18 mouse cellular contexts compared by ENCODE assay signal in the genomic region with DNA sequence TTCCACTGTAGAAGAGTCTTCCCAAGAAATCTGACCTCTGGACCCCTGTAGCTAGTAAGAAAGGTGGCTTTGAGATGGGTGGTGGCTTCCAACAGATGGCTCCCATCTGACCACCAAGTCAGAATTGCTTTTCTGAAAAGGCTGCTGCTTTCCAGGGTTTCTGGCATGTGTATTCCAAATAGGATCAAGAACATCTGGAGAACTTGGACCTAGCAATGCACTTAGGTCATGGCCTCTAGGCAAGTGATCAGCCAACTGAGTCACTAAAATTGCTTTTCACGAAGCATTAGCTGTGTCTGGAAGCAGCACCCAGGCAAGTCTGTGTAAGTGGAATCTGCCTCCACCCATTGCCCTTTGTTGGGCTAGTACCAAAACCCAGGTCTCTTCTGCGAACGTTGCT.
DNase-seq lines count a peak whose midpoint lies in the region; ATAC-seq and TF ChIP-seq lines count a peak whose summit lies in the region.
"Had no signal": no experiment of that assay in that cellular context is flagged by ENCODE, and none has a peak within 500 bp of the region (broad histone marks: within the 10 kb centered on the region; RNA-seq: fewer than 3 reads in every experiment).

No protein-coding gene starts in this region.

- H3K36me3 ChIP-seq in lung, embryonic 14.5 days (ENCODE audit: insufficient read depth), result no peaks in the 10 kb centered on the region
- H3K36me3 ChIP-seq: embryonic facial prominence, embryonic 10.5 days; forebrain, embryonic 12.5 days; hindbrain, embryonic 10.5 days; limb, embryonic 10.5 days; midbrain, embryonic 13.5 days; neural tube, embryonic 12.5 days had no signal

- no peak for TF ChIP-seq POLR2A in lung, adult 2 months (IDR thresholded peaks at IDR 0.05; ENCODE audit: borderline replicate concordance, extremely low read depth, low read depth, low read length)

- no peak overlapping the region for H3K9ac ChIP-seq in lung, embryonic 14.5 days
- H3K9ac ChIP-seq: forebrain, embryonic 12.5 days; liver, postnatal 0 days; midbrain, embryonic 13.5 days; neural tube, embryonic 12.5 days had no signal

- no peaks in the 10 kb centered on the region for H3K27me3 ChIP-seq in lung, embryonic 14.5 days (ENCODE audit: insufficient read depth, low read length)
- H3K27me3 ChIP-seq: forebrain, embryonic 12.5 days; midbrain, embryonic 13.5 days; neural tube, embryonic 12.5 days had no signal

- no peak overlapping the region for H3K27ac ChIP-seq in lung, embryonic 14.5 days (ENCODE audit: low read depth)
- H3K27ac ChIP-seq: embryonic facial prominence, embryonic 10.5 days; forebrain, embryonic 12.5 days; hindbrain, embryonic 10.5 days; left cerebral cortex, adult 2 months; limb, embryonic 10.5 days; midbrain, embryonic 13.5 days; neural tube, embryonic 12.5 days had no signal

- 0 out of 2 replicates have a peak, but pooled peaks cover 3% of the 10 kb centered on the region for H3K9me3 ChIP-seq in lung, embryonic 14.5 days (ENCODE audit: low read depth, low read length)
- H3K9me3 ChIP-seq: embryonic facial prominence, embryonic 10.5 days; forebrain, embryonic 12.5 days; hindbrain, embryonic 10.5 days; limb, embryonic 10.5 days; midbrain, embryonic 13.5 days; neural tube, embryonic 12.5 days had no signal

- intact Hi-C loops in heart, postnatal 25 days (cut with DNase I), result no loop called here

- no peak overlapping the region for H3K4me3 ChIP-seq in lung, embryonic 14.5 days (ENCODE audit: low read depth, low read length)
- H3K4me3 ChIP-seq in lung, adult 2 months (replicated peaks; ENCODE audit: extremely low read depth, low read depth, low read length), result no peak overlapping the region
- H3K4me3 ChIP-seq: embryonic facial prominence, embryonic 10.5 days; forebrain, embryonic 12.5 days; hindbrain, embryonic 10.5 days; left cerebral cortex, adult 2 months; limb, embryonic 10.5 days; midbrain, embryonic 13.5 days; neural tube, embryonic 12.5 days had no signal

- no peaks in the 10 kb centered on the region for H3K4me1 ChIP-seq in lung, embryonic 14.5 days (ENCODE audit: insufficient read depth)
- no peaks in the 10 kb centered on the region for H3K4me1 ChIP-seq in lung, adult 2 months (ENCODE audit: control insufficient read depth, insufficient read depth, low read length)
- H3K4me1 ChIP-seq: embryonic facial prominence, embryonic 10.5 days; forebrain, embryonic 12.5 days; hindbrain, embryonic 10.5 days; limb, embryonic 10.5 days; midbrain, embryonic 13.5 days; neural tube, embryonic 12.5 days had no signal

- ATAC-seq in lung, embryonic 14.5 days (ENCODE audit: insufficient read depth), result no peak
- no peak for ATAC-seq in erythroid progenitor cell, adult 5-6 weeks (replicated peaks; ENCODE audit: low FRiP score, poor library complexity, severe bottlenecking)
- ATAC-seq: liver, postnatal 0 days; midbrain, embryonic 13.5 days had no signal

- WGBS in lung, embryonic 14.5 days, result 78% methylated on average over 3 of the region's 3 CpGs
- WGBS in lung, adult 2 months, result 73% methylated on average over 3 of the region's 3 CpGs

- DNase-seq in lung, embryonic 14.5 days, result peak; percentile 8
- DNase-seq in lung, adult 2 months, result no peak
- peak; percentile 15 for DNase-seq in gastrocnemius, postnatal 25 days
- peak; percentile 5 for DNase-seq in heart, postnatal 25 days (ENCODE audit: low spot score)
- peak; percentile 42 for DNase-seq in lung, postnatal 36 days
- no peak for DNase-seq in layer of hippocampus, postnatal 36 days
- DNase-seq: cerebellum, adult 2 months; kidney, adult 8-10 months; kidney, postnatal 36 days; liver, postnatal 0 days had no signal

- no peak for TF ChIP-seq CTCF in lung, embryonic 14.5 days (IDR thresholded peaks at IDR 0.05; ENCODE audit: low read depth)
- no peak for TF ChIP-seq CTCF in lung, adult 2 months (IDR thresholded peaks at IDR 0.05; ENCODE audit: insufficient read depth, low read length)

- H3K4me2 ChIP-seq in lung, embryonic 14.5 days, result no peak overlapping the region
- H3K4me2 ChIP-seq: forebrain, embryonic 12.5 days; midbrain, embryonic 13.5 days; neural tube, embryonic 12.5 days had no signal

Comparison
In these comparisons a context has a peak if more than half of its experiments do, and no peak if none do; other contexts are left out.
1. DNase-seq: peak in lung, embryonic 14.5 days (single experiment), gastrocnemius, postnatal 25 days (single experiment), heart, postnatal 25 days (single experiment) and lung, postnatal 36 days (single experiment); none in lung, adult 2 months (single experiment) and layer of hippocampus, postnatal 36 days (0 of 2).